Mouse (Mus musculus) midbrain, postnatal 0 days (tissue): ENCODE measurements around the gene Erp29. TPM values are rescaled to one million over a fixed set of nuclear protein-coding genes. Genes with fewer than 3 reads are reported as not detected.

ENCODE experiments used
- ATAC-seq: fragments of 200-750 bp; cut with Nextera tagmentation; 2 replicates; pipeline ENCODE4 v1.8.0; 2017; ENCODE audit warnings: moderate number of reproducible peaks, mild to moderate bottlenecking, moderate TSS enrichment, moderate library complexity; ENCODE audit not compliant: low FRiP score
- DNase-seq: peaks from one replicate; pipeline ENCODE4 v3.0.0-alpha.2; 2015; ENCODE audit warnings: low spot score
- H3K27ac ChIP-seq: fragments of 300-500 bp; sonication (generic); 2 replicates; pipeline ENCODE4 v1.5.1; 2014; ENCODE audit warnings: low read depth, mild to moderate bottlenecking, low read length, mixed read lengths
- H3K27me3 ChIP-seq: fragments of 300-500 bp; sonication (generic); 2 replicates; pipeline ENCODE4 v1.6.1; 2014; ENCODE audit warnings: low read length, control low read depth, mixed read lengths; ENCODE audit not compliant: insufficient read depth
- H3K36me3 ChIP-seq: fragments of 300-500 bp; sonication (generic); 2 replicates; pipeline ENCODE4 v1.6.1; 2014; ENCODE audit warnings: low read length, control low read depth, mixed read lengths; ENCODE audit not compliant: insufficient read depth
- H3K4me1 ChIP-seq: fragments of 300-500 bp; sonication (generic); 2 replicates; pipeline ENCODE4 v1.6.1; 2014; ENCODE audit warnings: mild to moderate bottlenecking, control low read depth, antibody characterized with exemption, low read length, mixed read lengths; ENCODE audit not compliant: insufficient read depth
- H3K4me2 ChIP-seq: fragments of 300-500 bp; sonication (generic); 2 replicates; pipeline ENCODE4 v1.6.1; 2014; ENCODE audit warnings: low read depth, mild to moderate bottlenecking, low read length, mixed read lengths; ENCODE audit not compliant: poor library complexity, severe bottlenecking
- H3K4me3 ChIP-seq: fragments of 300-500 bp; sonication (generic); 2 replicates; pipeline ENCODE4 v1.5.1; 2014; ENCODE audit warnings: low read depth, mild to moderate bottlenecking, low read length, moderate library complexity
- H3K9ac ChIP-seq: fragments of 300-500 bp; sonication (generic); replicated peaks from 2 replicates; pipeline ENCODE4 v1.6.1; 2014; ENCODE audit warnings: mild to moderate bottlenecking, low read length, moderate library complexity, mixed read lengths; ENCODE audit not compliant: poor library complexity, severe bottlenecking
- H3K9me3 ChIP-seq: fragments of 300-500 bp; sonication (generic); 2 replicates; pipeline ENCODE4 v1.6.1; 2016; ENCODE audit warnings: low read length, control low read depth
- CTCF ChIP-seq: IDR thresholded peaks from 2 replicates; pipeline ENCODE4 v1.5.1; 2016; ENCODE audit warnings: antibody characterized with exemption, mild to moderate bottlenecking
- WGBS: fragments of 180-500 bp; shearing (Covaris S2); extraction: QIAGEN DNeasy Blood & Tissue Kit; methylation state at CpG from one replicate; pipeline ENCODE4 v1.1.7; 2014; 5-methylcytosine and 5-hydroxymethylcytosine counted together
- polyA plus RNA-seq: library from polyadenylated mRNA; unstranded; fragments of >200 nt; fragmentation: Nextera tagmentation; extraction: Ambion mirVana; gene quantifications from 2 replicates; pipeline ENCODE4 v1.2.1, GENCODE M21; 2015
- total RNA-seq: library from RNA; depleted of rRNA; stranded (reverse); fragments of >200 nt; gene quantifications from 2 replicates; pipeline ENCODE4 v1.2.3, GENCODE M21; 2014

Erp29 gene
- total and polyA plus RNA-seq, 2 experiments from 2014 or later, result 70.8 to 187 TPM

GRCm38 (mm10) chr5:121422787-121423186 lies 29.5 kb downstream of the Erp29 start:
- WGBS, result 96% methylated on average over 6 of the region's 6 CpGs
- no peak for ATAC-seq

DNA sequence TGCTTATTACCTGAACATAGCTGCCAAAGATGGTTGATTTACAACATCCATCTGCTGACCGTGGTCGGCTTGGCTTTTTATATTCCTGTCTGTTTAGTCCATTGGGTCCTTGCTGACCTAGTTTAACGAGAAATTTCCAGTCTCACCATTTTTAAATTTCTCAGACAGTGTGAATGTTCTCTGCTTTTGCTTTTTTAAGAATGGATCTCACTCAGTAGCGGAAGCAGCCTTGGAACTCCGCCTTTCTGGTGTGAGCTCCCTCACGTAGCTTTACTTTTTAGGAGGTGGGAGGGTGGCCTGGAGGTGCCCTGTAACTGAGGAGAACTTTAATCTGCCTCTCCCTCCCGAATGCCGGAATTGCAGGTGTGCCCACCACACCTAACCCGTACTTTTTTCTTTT lies 31.6 kb downstream of the Erp29 start:
- Histone ChIP-seq H3K4me1 (no peaks in the 10 kb centered on the region), H3K9me3 (no peaks in the 10 kb centered on the region), H3K4me2 (no peak overlapping the region), H3K27me3 (no peaks in the 10 kb centered on the region), H3K36me3 (peaks cover 81% of the 10 kb centered on the region), H3K9ac (no peak overlapping the region), H3K27ac (no peak overlapping the region), H3K4me3 (no peak overlapping the region)
- WGBS, result 93% methylated on average over 9 of the region's 9 CpGs
- no peak for DNase-seq
- TF ChIP-seq CTCF, result no peak
- ATAC-seq, result no peak

More at GRCm38 (mm10) chr5:121422787-121423186, 29.5 kb downstream of the Erp29 start:
- Histone ChIP-seq H3K36me3 (peaks cover 83% of the 10 kb centered on the region), H3K4me3 (no peak overlapping the region), H3K4me2 (no peak overlapping the region), H3K9ac (no peak overlapping the region), H3K9me3 (no peaks in the 10 kb centered on the region), H3K27me3 (no peaks in the 10 kb centered on the region), H3K4me1 (no peaks in the 10 kb centered on the region), H3K27ac (no peak overlapping the region)
- no peak for TF ChIP-seq CTCF
- no peak for DNase-seq

- no peak overlapping the region for H3K4me2 ChIP-seq
- WGBS, result 98% methylated on average over 4 of the region's 4 CpGs
- H3K27me3 ChIP-seq, result no peaks in the 10 kb centered on the region
- no peak overlapping the region for H3K27ac ChIP-seq
- no peak for TF ChIP-seq CTCF
- H3K4me1 ChIP-seq, result no peaks in the 10 kb centered on the region
- peaks cover 53% of the 10 kb centered on the region for H3K36me3 ChIP-seq
- H3K9ac ChIP-seq, result no peak overlapping the region
- ATAC-seq (no peak), DNase-seq (no peak)
- no peaks in the 10 kb centered on the region for H3K9me3 ChIP-seq
- H3K4me3 ChIP-seq, result no peak overlapping the region
Observed at GRCm38 (mm10) chr5:121410975-121411374, 41.3 kb downstream of the Erp29 start.

DNA sequence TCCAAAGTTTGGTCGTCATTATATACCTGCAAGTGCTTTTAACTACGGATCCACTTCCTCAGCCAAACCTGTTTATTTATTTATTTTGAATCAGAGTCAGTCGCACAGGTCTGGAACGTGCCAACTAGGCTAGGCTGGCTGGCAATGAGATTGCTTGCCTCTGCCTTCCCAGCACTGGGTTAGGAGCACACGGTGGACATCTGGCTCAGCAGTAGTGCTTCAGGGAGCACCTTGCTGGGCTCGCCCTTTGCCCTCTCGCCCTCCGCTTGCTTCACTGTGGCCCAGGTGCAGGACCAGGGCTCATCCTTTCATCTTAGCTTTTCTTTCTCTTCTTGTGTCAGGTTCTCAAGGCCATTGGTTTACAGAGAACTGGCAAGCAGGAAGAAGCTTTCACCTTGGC lies 44.5 kb downstream of the Erp29 start:
- H3K27me3 ChIP-seq, result no peaks in the 10 kb centered on the region
- no peak for ATAC-seq
- H3K4me2 ChIP-seq, result no peak overlapping the region
- no peak overlapping the region for H3K27ac ChIP-seq
- TF ChIP-seq CTCF, result no peak
- no peak for DNase-seq
- H3K9me3 ChIP-seq, result no peaks in the 10 kb centered on the region
- no peaks in the 10 kb centered on the region for H3K4me1 ChIP-seq
- 95% methylated on average over 8 of the region's 8 CpGs for WGBS
- no peak overlapping the region for H3K4me3 ChIP-seq
- no peak overlapping the region for H3K9ac ChIP-seq
- H3K36me3 ChIP-seq, result peaks cover 30% of the 10 kb centered on the region

GRCm38 (mm10) chr5:121400849-121401248 lies 51.5 kb downstream of the Erp29 start:
- 86% methylated on average over 5 of the region's 5 CpGs for WGBS
- peaks cover 8% of the 10 kb centered on the region; the same call in 1 of the 2 replicates for H3K36me3 ChIP-seq
- no peak overlapping the region for H3K9ac ChIP-seq
- ATAC-seq (no peak), DNase-seq (no peak)
- H3K4me3 ChIP-seq, result no peak overlapping the region
- no peak overlapping the region for H3K27ac ChIP-seq
- no peaks in the 10 kb centered on the region for H3K27me3 ChIP-seq
- no peak for TF ChIP-seq CTCF
- H3K9me3 ChIP-seq, result no peaks in the 10 kb centered on the region
- H3K4me2 ChIP-seq, result no peak overlapping the region
- 0 out of 2 replicates have a peak, but pooled peaks cover 4% of the 10 kb centered on the region for H3K4me1 ChIP-seq

GRCm38 (mm10) chr5:121400064-121400463 lies 52.2 kb downstream of the Erp29 start:
- Histone ChIP-seq H3K27me3 (no peaks in the 10 kb centered on the region), H3K4me3 (no peak overlapping the region), H3K4me2 (no peak overlapping the region), H3K9ac (no peak overlapping the region), H3K27ac (no peak overlapping the region), H3K9me3 (no peaks in the 10 kb centered on the region), H3K36me3 (peaks cover 8% of the 10 kb centered on the region; the same call in 1 of the 2 replicates), H3K4me1 (0 out of 2 replicates have a peak, but pooled peaks cover 4% of the 10 kb centered on the region)
- ATAC-seq (no peak), DNase-seq (no peak)
- whole genome bisulfite sequencing, result 79% methylated on average over 5 of the region's 5 CpGs
- TF ChIP-seq CTCF, result no peak
